Mouse (Mus musculus) spleen, adult 12 weeks (tissue): ENCODE measurements around the gene Phb2.

Experiments used
- DNase-seq: peaks from one replicate; pipeline ENCODE4 v3.0.0; 2022; ENCODE audit warnings: low spot score

Phb2 gene

DNA sequence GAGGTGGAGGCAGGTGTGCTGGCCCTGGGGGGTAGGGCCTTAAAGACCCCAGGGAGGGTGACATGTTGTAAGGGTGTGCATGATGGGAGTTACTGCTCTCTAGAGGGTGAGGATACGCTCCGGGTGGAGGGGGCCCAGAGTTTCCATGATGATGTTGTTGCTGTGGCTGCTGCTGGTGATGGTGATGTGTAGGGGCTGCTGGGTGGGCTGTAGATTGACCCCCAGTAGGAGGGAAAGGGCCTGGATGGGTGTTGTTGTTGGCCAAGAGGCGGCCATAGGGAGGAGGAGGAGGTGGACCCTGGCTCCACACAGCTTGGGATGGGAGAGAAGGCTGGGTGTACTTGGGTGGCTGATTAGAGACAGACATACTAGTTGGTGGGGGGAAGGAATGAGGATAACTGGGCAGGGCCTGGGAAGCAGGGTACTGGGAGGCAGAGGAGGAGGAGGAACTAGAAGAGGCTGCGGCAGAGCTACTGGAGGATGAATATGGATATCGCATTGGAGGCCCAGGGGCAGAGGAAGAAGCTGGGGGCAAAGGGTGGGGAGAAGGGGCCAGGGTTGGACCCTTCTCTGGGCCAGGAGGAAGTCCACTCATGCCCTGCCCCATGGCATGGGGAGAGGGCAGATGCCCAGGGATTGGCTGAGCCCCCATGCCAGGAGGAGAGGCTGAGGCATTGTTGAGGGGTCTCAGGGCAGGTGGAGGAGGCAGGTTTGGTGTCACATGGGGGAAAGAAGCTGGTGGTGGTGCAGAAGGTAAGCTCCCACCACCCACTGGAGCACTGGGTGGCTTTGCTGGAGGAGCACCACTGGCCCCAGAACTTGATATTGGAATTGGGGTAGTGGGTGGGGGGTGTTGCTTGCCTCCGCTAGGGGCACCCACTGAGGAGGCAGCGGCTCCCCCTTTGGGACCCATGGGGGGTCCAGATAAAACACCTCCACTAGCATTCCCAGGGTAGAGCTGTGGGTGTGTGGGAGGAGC lies 34.8 kb downstream of the Phb2 start:
- DNase-seq: no peak

DNA sequence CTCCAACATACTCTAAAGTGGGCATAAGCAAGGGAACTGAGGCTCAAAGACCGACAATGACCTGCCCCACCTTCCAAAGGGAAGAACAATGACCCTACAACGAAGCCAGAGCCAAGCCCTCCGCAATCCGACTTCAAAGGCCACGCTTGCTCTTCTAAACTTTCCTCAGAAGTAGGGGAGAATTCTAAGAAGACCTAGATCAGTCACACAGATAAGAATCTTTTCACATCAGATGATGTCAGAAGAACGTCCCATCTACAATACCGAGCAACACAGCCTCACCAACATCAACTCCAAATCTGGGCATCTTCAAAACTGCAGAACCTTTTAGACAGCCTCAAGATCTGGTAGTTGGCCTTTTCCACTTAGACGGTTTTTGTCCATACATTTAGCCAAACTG lies 38.3 kb downstream of the Phb2 start:
- no peak for DNase-seq

DNA sequence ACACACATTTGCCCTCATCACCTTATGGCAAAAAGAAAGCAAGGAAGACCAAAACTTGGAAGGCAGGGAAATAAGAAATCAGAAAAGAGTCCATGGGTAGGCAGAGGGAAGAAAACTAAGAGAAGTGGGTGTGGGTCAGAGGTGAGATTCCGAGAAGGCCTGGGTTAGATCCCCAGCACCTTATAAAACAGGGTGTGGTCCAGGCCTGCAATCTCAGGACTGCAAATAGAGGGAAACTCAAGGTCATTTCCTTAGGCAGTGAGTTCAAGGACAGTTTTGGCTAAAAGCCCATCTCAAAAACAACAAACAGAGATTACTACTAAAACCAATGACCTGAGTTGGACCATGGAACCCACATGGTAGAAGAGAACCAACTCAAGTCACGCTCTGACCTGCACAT lies 41.7 kb downstream of the Phb2 start:
- no peak for DNase-seq

DNA sequence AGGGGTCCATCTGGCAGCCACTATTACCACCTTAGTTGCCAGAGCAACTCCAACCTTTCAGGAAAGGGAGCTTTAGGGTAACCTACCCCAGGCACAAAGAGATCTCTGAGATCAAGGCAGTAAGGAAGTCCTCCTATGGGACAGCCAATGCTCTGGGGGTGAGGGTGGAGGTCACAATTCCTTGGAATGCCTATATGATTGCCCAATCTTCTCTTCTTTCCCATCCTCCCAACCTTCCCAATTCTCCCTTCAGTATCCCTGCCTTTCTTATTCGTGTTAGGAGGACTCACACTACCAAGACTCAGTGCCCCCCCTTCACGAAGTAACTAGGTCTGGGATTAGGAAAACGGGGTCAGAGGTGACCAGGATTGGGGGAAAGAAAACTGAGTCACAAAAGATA lies 43.2 kb downstream of the Phb2 start:
- no peak for DNase-seq

DNA sequence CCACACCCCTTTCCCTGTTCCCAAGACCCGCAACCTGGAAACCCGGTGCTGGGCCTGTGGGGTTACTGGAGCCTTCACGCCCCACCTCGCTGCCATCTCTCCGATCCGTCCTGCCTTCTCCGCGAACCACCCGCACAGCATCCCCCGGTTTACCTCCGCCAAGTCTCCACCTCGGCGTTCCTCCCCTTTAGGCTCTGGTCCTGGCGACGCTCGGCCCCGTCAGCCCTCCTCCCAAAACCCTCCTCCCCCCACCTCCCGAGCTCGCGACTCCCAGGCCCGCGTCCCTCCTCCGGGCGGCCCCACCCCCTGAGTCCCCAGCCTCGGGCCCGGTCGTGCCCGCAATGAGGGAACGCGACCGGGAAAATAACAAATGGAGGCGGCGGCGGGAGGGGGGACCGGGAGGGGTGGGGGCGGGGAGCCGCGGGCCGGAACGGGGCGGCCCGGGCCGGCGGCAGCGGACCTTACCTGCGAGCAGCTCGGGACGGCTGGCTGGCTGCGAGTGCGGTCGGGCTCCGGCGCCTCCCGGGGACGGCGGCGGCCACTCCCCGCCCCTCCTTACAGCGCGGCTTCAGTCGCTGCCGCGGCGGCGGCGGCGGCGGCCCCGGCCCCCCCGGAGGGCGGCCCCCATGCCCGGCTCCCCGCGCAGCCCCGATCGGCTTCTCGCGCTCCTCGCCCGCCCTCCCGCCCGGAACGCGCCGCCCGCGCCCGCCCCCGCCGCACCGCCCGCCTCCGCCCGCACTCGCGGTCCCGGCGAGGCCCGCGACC lies 43.9 kb downstream of the Phb2 start, which contains the start of the genes Gm45234 and Atn1:
Gene Gm45234, minus strand, starts transcription at position 191 of the 765 bp plus-strand sequence.
Gene Atn1, minus strand, starts transcription at position 694 of the 765 bp plus-strand sequence.
- DNase-seq: no peak

DNA sequence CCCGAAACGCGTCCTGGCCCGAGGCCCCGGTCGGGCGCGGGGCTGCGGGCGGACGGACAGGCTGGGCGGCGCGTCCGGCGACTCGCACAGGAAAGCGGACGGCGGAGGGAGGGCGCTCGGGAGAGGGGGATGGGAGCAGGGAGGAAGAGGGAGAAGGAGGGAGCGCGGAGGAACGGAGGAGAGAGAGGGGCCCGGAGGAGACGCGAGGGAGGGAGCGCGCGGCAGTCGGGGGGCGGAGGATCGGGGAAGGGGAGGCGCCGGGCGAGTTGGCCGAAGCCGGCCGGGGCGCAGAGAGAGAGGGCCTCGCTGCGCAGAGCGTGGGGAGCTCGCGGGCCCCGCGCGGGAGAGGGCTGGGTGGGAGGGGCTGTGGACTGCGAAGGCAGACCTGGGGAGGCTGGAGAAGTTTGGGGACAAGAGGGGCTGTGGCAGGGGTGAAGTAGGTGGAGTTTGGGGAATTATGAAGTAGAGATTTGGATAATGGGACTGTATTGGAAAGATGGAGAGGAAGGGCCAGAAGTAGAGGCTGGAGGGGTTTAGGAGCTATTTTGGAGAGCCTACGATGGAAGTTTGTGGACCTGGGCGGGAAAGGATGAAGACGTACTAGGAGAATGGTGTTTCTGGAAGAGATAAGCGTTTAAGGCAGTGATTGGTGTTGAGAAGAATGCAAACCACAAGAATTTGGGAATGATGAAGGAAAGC lies 44.7 kb downstream of the Phb2 start:
- DNase-seq: no peak

DNA sequence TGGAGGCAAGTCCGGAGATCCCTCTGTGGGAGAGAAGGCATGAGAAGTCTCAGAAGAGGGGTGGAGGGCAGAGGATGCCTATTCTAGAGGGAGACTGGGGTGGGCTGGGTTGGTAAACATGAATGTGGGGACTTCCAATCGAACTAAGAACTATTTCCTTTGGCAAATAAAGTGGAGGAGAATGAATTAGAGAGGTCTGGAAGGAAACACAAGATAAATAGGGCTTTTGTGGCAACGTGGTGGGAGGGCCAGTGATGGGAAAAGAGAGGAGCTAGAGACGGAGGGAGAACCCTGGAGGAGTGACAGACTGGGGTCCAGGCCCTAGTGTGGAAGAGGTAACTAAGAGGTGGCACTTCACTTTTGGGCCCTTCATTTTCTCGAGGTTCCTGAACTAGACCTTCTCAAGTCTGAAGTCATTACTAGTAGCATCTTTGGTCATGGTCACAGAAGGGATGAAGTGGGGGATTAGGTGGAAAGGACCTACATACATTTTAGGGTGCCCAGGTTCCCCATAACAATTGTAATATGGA lies 45.3 kb downstream of the Phb2 start:
- DNase-seq: no peak

DNA sequence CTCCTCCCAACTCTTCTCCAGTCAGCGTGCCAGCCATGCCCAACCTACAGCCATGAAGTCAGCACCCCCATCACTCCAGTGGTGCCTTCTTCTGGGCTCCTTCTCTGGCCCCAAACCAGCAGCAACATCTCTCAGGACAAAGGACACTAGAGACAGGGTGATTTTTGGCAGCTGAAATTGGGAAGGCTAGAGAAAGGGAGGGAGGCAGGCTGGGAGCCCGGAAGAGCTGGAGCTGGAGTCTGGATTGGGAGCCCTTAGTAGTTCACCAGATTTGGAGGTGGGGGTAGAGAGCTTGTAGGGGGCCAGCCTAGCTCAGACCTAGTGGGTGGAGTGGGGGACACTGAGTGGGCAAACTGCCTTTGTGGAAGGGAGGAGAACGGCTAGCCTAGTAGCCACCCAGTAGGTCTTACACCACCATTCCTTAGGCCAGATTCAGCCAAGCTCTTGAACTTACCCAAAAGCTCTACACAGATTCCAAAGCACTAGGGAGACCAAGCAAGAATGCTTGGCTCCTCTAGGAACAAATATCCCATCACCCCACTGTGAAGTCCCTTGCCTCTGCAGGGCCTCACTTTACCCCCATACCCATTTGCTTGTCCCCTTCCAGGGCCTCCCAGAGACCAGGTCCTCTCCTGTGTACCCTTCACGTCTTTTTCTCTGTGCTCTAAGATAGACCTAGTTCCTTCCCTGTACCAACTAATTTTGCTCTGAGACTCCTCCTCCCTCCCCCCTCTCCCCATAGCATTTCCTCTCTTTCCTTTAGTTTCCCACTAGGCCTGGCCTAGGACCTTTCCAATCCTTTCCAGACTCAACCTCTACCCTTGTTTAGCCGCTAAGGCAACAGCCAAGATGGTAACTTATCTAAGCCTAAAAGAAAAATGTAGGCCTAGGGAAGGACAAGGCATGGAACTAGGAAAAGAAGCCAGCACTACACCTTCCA lies 46.0 kb downstream of the Phb2 start:
- DNase-seq: no peak

DNA sequence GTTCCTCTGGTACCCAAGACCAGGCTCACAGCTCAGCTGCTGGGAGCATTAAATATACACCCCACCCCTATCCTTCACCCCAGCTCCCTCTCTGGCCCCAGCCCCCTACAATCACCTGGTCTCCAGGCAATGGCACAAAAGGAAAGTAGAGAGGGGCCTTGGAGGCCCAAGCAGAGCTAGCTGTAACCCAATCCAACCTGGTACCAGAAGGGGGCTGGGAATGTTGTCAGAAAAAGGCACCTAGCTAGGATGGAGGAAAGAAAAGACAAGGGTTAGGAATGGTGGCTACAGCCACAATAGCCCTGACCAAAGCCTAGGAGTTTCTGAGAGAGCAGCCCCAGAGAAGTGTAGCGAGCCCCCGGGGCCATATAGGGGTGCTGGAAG lies 46.7 kb downstream of the Phb2 start:
- no peak for DNase-seq

DNA sequence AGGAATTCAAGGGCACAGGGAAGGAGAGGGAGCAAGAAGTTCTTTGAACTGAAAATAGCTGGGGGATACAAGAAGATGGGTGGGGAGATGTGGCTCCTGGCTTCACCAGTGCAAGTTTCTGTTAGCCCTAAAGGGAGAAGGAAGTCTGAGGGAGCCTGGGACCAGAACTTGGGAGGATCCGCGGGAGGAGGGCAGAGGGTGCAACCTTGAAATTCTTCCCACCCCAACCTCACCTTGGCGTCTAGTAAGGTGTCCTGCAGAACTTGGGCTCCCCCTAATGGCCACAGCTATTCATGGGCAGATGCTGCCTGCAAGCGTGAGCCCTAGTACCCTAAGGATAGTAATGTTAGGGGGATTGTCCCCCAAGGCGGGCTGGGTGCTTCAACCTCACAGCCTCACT lies 47.1 kb downstream of the Phb2 start:
- peak; percentile 68 for DNase-seq

DNA sequence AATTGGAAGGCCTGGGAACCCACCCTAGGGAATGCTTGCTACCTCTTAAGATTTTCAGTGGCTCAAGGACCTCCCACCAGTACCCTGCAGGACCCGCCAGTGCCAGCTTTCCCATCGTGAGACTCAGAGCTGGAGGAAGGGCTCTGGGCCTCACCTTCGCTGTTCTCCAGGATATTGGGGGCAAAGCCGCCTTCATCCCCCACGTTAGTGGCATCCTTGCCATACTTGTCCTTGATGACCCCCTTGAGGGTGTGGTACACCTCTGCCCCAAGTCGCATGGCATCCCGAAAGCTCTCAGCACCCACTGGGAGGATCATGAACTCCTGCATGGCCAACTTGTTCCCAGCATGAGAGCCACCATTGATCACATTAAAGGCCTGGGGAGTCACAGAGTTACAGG lies 53.8 kb downstream of the Phb2 start:
- no peak for DNase-seq
